Mouse (Mus musculus) lung, postnatal 14 days (tissue): ENCODE results near the gene Taldo1.
"Not testable (repeated sequence)": the region's sequence is repeated elsewhere in the genome, so short reads cannot be mapped to it uniquely, and the experiment has no call there.

Source experiments
- DNase-seq: peaks from one replicate; pipeline ENCODE4 v3.0.0; 2021

The Taldo1 gene

DNA sequence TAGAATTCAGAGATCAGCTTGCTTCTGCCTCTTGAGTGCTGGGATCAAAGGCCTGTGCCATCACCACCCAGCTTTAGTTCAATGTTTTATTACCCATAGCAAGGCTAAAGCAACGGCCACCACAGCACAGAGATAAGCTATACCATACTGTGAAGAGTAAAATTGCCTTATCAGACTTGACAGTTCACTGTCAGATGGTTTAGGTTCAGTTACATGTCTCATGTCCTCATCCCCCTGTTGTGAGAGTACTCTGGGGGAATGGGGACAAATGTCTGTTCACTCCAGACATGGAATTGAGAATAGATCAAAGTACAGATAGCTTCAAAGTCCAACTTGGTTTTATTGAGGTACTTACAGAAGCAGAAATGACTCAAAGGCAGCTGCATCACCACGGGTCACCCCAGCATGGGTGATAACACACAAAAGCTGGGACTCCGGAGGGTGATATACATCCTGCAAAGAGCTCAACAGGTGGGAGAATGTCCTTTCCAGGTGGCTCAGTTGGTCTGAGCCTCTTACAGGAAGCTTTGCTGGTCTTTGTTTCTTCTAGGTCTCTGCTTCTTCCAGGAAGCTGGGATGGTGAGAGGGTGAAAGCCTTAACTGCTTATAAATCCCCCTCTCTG, 3.4 kb upstream of the Taldo1 start:
- no peak for DNase-seq

DNA sequence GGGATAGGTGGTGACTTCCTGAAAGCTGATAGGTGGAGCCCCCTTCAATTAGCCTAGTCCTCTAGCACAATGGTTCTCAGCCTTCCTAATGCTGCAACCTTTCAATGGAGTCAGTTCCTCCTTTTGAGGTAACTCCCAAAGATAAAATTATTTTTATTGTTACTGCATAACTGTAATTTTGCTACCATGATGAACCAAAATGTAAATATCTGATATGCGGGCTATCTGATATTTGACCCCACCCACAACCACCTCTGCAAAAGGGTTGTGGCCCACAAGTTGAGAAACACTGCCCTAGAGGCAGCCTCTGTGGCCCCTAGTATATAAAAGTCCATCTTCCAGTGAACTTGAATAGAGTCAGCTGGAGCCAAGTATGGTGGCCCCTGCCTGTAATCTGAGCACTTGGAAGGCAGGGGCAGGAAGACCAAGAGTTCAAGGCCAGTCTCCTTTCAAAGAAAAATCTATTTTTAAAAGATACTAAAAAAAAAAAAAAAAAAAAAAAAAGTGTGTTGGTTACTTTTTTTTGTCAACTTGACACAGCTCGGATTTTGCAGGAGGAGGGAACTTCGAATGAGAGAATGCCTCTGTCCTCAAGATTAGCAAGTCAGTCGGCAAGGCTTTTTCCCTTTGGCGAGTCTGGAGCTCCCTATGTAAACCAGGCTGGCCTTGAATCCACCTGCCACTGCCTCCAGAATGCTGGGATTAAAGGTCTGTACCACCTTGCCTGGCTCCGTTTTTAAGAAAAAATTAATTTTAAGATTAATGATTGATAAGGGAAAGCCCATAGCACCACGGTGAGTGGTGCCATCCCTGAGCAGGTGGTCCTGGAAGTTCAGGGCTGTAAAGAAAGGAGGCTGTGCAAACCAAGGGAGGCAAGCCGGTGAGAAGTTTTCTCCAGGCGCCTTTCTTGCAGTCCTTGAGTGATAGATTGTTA, 1.4 kb upstream of the Taldo1 start:
- no peak for DNase-seq

DNA sequence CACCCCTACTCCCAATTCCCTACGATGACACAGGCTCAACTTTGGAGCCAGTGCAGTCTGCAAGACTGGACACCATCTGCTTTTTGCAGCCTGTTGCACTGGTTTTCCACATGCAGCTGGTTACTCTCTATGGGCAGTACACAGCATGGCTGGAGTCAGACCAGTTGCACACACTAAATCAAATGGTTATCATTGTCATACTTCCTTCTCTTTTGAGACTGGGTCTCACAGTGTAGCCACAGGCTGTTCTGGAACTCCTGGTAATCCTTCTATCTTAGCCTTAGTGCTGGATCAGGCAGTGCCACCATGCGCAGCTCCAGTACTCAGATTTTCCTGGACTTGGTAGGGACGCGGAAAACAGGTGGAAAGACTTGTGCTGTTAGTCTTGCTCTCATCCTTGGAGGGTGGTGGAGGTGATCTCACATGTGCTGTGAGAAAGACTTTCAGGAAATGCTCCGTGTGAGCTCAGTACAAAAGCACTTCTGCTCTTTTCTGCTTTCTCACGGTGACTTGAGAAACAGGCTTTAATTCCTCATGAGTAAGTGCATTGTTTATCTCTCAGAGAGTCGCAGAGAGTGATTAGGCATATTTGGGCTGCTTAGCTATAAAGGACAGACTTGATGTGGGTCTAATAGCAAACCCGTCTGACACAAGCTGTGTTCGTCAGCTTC, 688 bp downstream of the Taldo1 start:
- DNase-seq, result no peak

DNA sequence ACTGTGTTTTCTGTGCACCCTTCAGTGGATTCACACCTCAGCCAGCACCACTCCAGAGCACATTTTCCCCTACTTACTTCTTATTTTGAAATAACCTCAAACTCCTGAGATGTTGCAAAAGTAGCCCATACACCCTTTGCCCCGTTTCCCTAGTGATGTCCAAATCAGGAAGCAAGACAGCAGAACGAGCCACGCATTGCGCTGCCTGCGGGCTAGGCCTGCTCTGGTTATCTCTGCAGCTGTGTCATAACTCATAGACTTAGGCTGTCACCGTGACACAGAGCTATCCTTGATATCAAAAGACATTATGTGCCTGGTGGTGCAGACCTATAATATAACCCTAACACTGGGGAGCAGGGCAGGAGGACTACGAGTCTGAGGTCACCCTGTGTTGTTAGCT, 2.2 kb downstream of the Taldo1 start:
- DNase-seq, result no peak

DNA sequence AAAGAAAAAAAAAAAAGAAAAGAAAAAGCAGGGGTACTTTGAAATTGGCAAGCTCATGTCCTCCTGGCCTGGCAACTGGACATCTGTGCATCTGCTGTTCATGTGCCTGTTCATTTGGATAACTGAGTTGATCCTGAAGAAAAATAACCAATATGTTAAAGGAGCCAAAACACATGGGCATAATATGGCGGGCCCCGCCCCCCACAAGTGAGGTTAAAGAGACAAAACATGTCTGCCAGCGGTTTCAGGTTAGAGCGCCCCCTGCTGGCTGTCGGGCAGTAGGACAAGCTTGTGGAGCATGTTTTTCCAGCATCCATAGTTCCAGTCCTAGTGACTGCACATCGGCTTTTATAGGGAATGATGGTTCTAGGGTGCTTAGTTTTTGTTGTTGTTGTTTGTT, 2.8 kb downstream of the Taldo1 start:
- DNase-seq, result peak; percentile 74

DNA sequence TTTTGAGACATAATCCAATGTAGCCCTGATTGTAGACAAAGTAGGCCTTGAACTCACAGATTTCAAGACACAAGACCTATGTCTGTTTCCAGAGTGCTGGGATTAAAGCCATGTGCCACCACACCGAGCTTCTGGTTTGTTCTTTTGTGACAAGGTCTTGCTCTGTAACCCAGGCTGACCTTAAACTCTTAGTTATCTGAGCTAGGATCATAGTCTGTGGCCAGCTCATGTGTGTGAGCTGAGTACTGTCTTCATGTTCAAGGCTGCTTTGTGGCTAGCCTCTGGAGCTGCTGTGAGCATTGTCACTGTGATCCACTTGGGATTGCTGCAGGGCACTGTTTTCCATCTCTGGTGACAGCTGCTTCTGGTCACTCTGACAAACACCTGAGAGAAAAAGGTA, 3.3 kb downstream of the Taldo1 start:
- DNase-seq, result no peak

DNA sequence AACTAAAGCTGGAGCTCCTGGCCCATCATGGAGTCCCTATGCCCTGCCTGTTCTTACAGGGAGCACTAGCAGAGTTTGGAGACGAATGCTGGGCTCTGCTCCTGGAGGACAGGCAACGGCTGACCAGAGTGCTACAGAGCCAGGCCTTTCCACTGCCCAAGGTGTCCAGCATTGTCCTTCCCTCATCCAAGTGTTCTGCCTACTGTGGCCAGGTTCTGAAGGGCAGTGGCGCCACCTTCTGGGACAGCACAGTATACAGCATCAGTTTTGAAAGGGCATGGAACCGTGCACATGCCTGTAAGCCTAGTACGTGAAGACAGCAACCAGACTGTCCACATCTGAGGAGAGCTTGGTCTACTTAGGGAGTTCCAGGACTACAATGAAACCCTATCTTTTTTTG, 11.3 kb downstream of the Taldo1 start:
- peak; percentile 65 for DNase-seq

DNA sequence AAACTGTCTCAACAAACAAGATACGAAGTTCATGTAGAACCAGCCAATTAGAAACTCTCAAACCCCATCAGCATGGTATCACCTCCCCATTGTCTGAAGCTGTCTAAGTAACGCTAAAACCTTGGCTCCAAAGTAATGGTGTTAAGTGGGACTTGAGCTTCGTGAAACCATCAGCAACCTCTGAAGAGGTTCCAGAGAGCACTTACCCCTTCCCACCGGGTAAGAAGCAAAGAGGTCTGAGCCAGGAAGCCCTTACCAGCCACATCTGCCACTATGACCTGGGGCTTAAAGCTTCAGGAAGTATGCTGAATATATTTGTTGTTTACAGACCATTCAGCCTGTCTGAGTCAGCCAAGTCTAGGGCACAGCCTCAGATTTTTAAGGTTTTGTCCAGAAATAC, 13.5 kb downstream of the Taldo1 start:
- DNase-seq, result no peak

DNA sequence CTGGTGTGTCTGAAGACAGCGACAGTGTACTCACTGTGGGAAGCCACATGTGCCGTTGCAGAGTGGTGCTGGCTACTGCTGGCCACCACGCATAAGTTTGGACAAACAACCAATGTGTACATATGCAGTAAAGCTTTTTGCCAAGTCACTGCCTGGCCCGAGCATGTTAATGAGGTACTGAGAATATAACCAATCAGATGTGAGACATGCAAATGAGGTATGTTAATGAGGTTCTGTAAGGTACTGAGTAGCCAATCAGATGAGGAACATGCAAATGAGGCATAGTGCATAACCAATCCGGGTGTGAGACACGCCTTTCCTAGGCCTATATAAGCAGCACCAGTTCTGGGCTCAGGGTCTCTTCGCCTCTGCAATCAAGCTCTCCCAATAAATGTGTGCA, 15.7 kb downstream of the Taldo1 start:
- not testable (repeated sequence) for DNase-seq

DNA sequence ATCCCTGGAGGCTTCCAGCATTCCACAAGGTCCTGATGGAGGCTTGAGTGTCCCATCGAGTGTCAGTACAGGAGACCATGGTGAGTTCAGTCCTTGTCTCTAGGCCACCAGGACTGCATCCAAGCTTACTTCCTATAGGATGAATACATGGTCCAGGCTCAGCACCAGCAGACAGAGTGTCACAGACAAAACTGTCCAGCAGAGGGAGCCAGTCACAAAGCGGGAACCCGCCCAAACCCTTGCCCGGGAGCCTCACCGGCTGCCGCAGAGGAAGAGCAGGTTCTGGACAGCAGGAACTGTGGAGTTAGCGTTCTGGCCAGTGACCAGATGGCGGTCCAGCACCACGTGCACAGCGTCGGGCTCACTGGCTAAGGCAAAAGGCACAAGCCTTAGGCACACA, 16.8 kb downstream of the Taldo1 start:
- peak; percentile 94 for DNase-seq

DNA sequence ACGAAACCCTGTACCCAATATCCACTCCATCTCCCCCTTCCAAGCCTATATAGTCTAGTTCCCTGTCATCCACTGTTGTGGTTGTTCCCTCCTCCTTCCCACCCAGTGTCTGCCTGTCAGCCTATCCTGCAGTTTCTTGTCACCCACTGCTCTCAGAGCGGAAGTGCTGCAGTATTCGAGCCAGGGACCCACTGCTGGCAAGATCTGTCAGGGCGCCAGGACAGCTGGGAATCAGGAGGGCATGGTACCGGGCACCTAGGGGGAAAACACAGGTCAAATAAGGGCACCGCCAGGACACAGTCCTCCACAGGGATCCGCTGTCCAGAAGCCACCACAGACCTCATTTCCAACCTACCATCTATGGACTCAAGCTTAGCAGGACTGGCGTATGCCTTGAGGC, 18.6 kb downstream of the Taldo1 start:
- no peak for DNase-seq

DNA sequence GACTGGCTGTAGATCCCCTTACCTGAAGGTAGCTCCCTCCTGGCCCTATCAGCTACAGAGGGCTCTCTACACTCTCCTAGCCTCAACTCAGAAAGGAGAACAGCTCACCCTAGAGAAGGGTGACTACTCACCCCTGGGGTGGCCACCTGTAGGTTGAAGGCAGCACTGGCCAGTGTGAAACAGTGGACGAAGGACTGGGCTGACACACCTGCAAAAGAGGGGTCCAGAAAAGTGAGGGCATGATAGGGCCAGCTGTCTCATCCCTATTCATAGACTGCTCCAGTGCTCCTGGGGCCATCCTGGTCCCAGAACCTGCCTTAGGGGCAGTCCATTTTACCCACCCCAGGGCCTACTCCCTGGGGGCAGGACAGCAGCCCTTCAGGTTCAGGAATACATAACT, 19.7 kb downstream of the Taldo1 start:
- no peak for DNase-seq

DNA sequence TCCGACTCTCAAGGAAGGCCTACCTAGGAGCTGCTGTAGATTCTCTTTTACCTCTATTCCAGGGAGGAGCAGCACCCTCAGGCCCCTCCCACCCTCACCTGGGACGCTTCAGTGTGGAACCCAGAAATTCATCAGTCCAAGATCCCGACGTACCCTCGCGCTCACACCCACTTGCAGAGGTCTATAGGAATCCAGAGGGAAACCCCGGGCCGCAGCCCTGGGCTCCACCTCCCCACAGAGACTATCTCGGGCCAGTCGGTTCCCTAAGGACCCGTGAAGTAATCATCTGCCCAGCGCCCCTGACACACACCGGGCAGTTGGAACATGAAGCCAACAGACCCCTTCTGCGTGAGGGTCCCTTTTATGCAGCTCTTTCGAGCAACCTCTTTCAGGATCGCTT, 21.3 kb downstream of the Taldo1 start:
- DNase-seq, result no peak

DNA sequence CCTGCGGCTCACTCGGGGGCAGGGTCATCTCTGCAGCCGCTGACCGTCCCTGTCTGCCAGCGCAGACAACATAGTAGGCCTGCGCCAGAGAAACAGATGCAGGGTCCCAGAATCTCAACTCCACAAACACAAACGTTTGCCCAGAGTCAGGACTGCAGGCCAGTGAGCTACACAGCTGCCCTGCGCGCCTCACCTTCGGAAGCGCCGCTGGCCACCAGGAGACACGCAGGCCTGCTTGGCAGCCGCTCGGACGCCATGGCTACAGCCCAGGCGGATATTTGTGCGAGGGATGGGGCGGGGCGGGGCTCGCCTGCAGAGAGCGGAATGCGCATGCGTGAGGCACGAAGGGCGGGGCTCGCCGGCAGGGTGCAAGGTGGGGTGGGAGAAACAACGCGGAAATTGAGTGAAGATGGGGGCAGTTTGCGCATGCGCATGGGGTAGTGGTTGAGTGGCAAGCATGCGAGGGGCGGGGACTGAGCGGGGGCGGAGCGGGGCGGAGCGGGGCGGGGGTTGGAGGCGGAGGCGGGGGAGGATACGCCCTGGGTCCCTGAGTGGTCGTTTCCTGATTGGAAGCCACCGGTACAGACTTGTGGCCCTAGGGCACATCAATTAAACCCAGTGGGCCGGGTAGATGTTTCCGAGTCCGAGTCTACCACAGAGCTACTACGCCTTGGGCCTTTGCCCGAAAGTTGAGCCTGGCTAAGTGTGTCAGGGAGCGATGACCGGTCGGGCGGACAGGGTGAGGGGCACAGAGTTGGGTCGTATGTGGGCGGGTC, 22.0 kb downstream of the Taldo1 start, which contains the start of gene Gatd1:
Gene Gatd1 (minus strand): TSS at position 328 of the 776 bp plus-strand sequence.
- peak; percentile 100 for DNase-seq

DNA sequence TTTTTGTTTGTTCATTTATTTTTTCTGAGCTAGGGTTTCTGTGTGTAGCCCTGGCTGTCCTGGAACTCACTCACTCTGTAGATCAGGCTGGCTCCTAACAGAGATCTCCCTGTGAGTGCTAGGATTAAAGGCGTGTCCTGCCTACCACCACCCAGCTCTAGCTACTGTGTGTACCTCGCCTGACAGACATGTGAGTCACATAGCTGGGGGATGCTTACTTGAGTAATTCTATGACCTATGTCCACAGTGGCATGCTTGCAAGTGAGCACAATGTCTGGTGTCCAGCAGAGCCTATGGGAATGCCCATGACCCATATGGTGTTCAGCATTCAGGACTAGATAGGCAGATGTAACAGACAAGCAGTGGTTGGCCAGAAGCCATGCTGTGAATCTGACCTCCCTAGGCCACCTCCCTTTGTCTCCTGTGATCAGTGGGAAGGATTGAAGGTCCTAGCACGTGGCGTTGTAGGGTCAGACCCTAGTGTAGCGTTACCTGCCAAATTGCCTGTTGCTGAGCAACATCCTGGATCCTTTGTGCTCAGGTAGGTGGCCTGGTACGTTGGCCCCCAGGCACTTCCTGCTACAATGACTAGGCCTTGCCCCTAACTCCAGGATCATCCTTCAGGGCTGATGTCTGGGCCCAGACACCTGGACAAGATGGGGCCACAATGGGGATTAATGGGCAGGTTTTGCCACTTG, 24.3 kb downstream of the Taldo1 start:
- DNase-seq, result no peak

DNA sequence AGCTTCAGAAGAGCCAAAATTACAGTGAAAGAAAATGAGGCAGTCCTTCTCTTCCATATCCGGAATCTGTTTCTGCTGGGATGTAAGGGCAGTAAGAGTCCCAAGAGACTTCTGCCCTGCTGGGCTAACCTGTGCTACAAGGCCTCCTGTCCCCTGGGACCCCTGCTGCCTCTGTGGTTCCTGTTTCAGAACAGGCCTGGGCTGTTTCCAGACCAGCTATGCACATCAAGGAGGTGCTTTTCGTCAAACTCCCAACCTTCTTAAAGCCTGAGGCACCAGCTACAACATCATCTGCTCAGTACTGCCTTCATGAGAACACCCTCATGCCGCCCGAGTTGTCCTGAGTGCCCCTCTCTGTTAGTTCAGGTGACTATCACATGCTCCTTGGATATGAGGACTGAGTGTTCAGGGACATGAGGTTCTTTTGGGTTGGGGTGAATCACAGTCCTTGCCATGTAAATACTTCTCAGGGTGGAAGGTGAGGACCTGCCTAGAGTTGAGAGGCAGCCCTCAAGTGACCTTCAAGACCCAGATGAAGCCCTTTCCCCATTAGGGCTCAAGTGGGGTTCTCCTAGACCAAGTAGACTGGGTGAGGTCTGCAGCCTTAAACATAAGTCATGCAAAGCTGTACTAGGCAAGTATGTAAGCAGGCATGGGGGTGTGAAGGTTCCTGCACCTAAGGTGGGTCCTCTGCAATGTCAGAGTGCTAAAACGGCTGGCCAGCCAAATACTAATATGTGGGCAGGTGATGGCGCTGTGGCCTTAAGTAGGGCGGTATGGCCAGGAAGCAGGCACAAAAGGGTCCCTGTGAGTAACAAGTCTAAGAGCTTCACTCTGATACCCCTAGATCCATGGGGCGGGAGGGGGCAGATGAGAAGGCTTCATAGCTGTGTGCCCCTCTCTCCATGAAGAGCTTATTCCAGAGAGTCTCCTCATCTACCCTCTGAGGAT, 26.0 kb downstream of the Taldo1 start:
- no peak for DNase-seq

DNA sequence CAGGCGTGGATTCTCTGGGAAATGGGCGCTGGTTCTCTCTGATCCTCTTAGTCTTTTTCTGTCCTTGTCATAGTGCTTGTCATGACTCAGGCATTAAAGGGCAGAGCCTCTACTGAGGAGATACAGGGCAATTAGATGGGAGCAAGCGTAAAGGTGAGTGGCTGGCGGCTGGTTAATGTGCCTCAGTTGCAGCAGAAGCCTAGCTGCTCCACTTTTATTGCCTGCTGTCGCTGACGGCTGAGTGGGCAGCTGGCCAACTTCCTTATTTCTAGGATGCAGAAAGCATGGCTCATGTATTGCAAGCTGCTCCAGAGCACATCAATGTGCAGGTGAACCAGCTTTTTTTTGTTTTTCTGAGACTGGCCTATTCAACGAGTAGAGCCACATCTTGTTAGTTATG, 27.0 kb downstream of the Taldo1 start:
- DNase-seq, result peak; percentile 50

DNA sequence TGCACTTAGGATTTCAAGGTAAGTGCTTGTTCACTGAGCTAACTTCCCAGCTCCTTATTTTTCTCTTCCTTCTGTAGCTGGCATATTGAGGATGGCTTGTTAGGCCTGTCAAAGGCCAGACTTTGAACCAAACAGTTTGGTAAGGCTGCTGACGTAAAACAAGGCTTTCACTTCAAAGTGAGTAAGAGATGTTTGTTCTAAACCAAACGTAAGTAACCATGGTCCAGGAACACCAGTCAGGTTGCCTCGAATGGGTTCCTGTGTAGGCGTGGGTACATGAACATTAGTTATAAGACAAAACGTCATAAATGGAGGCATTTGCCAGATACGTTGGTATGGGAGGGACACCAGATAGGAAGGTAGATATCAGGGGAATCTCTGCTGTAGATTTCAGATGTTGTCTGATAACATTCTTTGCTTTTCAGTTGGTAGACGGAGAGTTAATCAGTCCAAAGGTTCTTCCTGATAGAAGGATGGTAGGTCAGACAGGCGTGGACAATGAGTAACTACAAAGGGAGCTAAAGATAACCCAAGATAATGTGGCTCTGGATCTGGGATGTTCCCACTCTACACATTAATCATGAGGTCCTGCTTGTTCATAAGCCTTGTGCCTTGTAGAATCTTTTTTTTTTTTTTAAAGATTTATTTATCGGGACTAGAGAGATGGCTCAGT, 28.2 kb downstream of the Taldo1 start:
- no peak for DNase-seq

DNA sequence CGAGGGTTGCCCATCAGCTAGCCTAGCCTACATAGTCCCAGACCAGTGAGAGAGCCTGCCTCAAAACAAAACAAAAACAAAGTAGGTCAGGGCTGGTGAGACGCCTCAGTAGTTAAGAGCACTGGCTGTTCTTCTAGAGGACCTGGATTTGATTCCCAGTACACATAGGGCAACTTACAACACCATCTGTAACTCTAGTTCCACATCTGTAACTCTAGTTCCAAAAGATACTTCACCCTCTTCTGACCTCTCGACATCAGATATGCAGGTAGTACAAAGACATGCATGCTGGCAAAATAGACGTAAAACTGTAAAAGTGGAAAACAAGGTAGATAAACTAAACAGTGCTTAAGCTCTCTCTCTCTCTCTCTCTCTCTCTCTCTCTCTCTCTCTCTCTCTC, 31.8 kb downstream of the Taldo1 start:
- no peak for DNase-seq

DNA sequence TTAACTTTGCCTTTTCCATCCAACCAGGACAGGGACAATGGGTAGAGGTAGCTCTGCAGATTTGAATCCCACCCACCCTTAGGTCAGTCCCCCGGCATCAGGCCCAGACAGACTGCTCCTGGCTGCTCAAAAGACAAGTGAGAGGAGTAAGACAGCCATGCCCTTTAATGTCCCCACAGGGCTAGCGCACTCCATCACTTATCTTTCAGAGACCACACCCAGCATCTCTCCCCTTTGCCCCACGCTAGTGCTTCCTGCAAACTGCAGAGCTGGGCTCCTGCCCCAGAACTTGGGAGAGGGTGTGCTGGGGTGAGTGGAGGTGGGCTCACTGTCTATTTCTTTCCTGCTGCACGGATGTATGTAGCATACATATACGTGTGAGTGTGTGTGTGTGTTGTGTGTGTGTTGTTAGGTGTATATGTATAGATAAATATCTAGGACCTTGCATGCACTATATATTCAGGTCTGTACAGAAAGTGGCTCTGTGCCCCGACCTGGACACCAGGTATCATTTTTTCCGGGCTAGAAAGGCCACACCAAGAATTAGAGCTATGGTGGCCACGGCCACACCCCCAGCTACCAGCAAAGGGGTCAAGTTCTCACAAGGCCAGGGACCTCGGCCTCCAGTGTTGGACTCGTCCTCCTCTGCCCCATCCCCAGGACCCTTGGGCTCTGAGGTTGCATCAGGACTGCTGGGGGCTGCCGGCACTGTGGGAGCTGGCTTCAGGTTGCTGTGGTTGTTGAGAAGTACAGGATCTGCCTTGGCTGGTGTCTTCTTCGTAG, 35.1 kb downstream of the Taldo1 start:
- DNase-seq, result no peak
